Mouse (Mus musculus): ENCODE data around the gene Rpp40. TPM values are rescaled to one million over a fixed set of nuclear protein-coding genes. Genes with fewer than 3 reads are reported as not detected.

Rpp40 gene
- polyA plus RNA-seq, 1 experiment from 2014 or later, result 18.8 TPM

Other genes starting within 250 kb of the Rpp40 start
- 12.2 and 12.8 TPM in 2 replicates for gene Cdyl, start 246.5 kb downstream of the Rpp40 start, polyA plus RNA-seq (2016; fragmentation: Nextera tagmentation; extraction: Ambion mirVana)
- 2.0 and 2.3 TPM in 2 replicates for gene Ppp1r3g, start 52.5 kb upstream of the Rpp40 start, polyA plus RNA-seq (2016; fragmentation: Nextera tagmentation; extraction: Ambion mirVana)
- gene Fars2, start 211.1 kb upstream of the Rpp40 start, polyA plus RNA-seq (2016; fragmentation: Nextera tagmentation; extraction: Ambion mirVana), result 29.5 and 30.0 TPM in 2 replicates
- 20.3 and 23.6 TPM in 2 replicates for gene Lyrm4, start 211.2 kb upstream of the Rpp40 start, polyA plus RNA-seq (2016; fragmentation: Nextera tagmentation; extraction: Ambion mirVana)

All from forebrain, embryonic 12.5 days (tissue).